ENCODE assay signal across 11 mouse cellular contexts in genomic region chr15:25858611-25859058, GRCm38 (mm10). TPM values are rescaled to one million over a fixed set of nuclear protein-coding genes. Genes with fewer than 3 reads are reported as not detected.
DNase-seq lines count a peak whose midpoint lies in the region; ATAC-seq lines count a peak whose summit lies in the region.
"Had no signal": no experiment of that assay in that cellular context is flagged by ENCODE, and none has a peak within 500 bp of the region (broad histone marks: within the 10 kb centered on the region; RNA-seq: fewer than 3 reads in every experiment).

No protein-coding gene starts in this region.

- no peaks in the 10 kb centered on the region for H3K27me3 ChIP-seq in liver, embryonic 11.5 days (replicated peaks; ENCODE audit: control insufficient read depth, insufficient read depth, low read length)
- H3K27me3 ChIP-seq in midbrain, embryonic 14.5 days (ENCODE audit: control insufficient read depth, insufficient read depth, low read length), result no peaks in the 10 kb centered on the region
- H3K27me3 ChIP-seq: hindbrain, embryonic 15.5 days; Patski had no signal

- H3K4me1 ChIP-seq in liver, embryonic 11.5 days (replicated peaks; ENCODE audit: control insufficient read depth, insufficient read depth, low read length), result no peaks in the 10 kb centered on the region
- H3K4me1 ChIP-seq in midbrain, embryonic 14.5 days (ENCODE audit: control insufficient read depth, insufficient read depth, low read length), result no peaks in the 10 kb centered on the region

- no peaks in the 10 kb centered on the region for H3K36me3 ChIP-seq in liver, embryonic 11.5 days (ENCODE audit: control insufficient read depth, insufficient read depth, low read length)
- no peaks in the 10 kb centered on the region for H3K36me3 ChIP-seq in midbrain, embryonic 14.5 days (ENCODE audit: control insufficient read depth, insufficient read depth, low read length)
- H3K36me3 ChIP-seq: hindbrain, embryonic 15.5 days; midbrain, embryonic 10.5 days had no signal

- H3K9ac ChIP-seq in liver, embryonic 11.5 days (ENCODE audit: low read depth, low read length), result no peak overlapping the region
- no peak overlapping the region for H3K9ac ChIP-seq in midbrain, embryonic 14.5 days (replicated peaks; ENCODE audit: low read length)
- H3K9ac ChIP-seq: hindbrain, embryonic 15.5 days had no signal

- no peak overlapping the region for H3K4me3 ChIP-seq in liver, embryonic 11.5 days (ENCODE audit: low read depth, low read length)
- no peak overlapping the region for H3K4me3 ChIP-seq in midbrain, embryonic 14.5 days (replicated peaks; ENCODE audit: low read depth, low read length)
- H3K4me3 ChIP-seq: hindbrain, embryonic 15.5 days; midbrain, embryonic 10.5 days had no signal

- 45% methylated on average over 12 of the region's 12 CpGs for WGBS in liver, embryonic 11.5 days
- 71% methylated on average over 11 of the region's 12 CpGs for whole genome bisulfite sequencing in midbrain, embryonic 14.5 days

- H3K4me2 ChIP-seq in liver, embryonic 11.5 days, result peak overlapping the region; percentile 22; the same call in 1 of the 2 replicates
- no peak overlapping the region for H3K4me2 ChIP-seq in midbrain, embryonic 14.5 days (ENCODE audit: low read length)
- H3K4me2 ChIP-seq: hindbrain, embryonic 15.5 days had no signal

- peak; percentile 9 to 23 for DNase-seq in CD8-positive naive resting alpha-beta T cell, adult 2 months (ENCODE audit: low read depth in 2 of 2, low spot score in 2 of 2)
- DNase-seq in induced T-regulatory cell, adult 2 months (ENCODE audit: low read depth), result peak; percentile 65
- no peak for DNase-seq in liver, embryonic 11.5 days (ENCODE audit: low spot score)
- peak; percentile 11 to 36 for DNase-seq in spleen, postnatal 10 days (ENCODE audit: low spot score in 2 of 2)
- no peak for DNase-seq in frontal cortex, postnatal 25 days (ENCODE audit: low spot score in 2 of 2)
- no peak for DNase-seq in heart, postnatal 25 days (ENCODE audit: low spot score)
- DNase-seq in midbrain, embryonic 14.5 days, result no peak
- DNase-seq in left cerebral cortex, adult 11 months (ENCODE audit: low spot score), result no peak

- ATAC-seq in liver, embryonic 11.5 days (replicated peaks; ENCODE audit: low FRiP score), result no peak
- ATAC-seq in midbrain, embryonic 14.5 days (ENCODE audit: low FRiP score, low TSS enrichment), result no peak
- ATAC-seq: Patski had no signal

- no peak overlapping the region for H3K27ac ChIP-seq in liver, embryonic 11.5 days (ENCODE audit: low read depth, low read length)
- H3K27ac ChIP-seq in midbrain, embryonic 14.5 days (replicated peaks; ENCODE audit: low read depth, low read length), result no peak overlapping the region
- H3K27ac ChIP-seq: hindbrain, embryonic 15.5 days; midbrain, embryonic 10.5 days had no signal

- intact Hi-C loops in heart, postnatal 25 days (cut with DNase I), result no loop called here

- H3K9me3 ChIP-seq in liver, embryonic 11.5 days (ENCODE audit: control insufficient read depth, low read length), result no peaks in the 10 kb centered on the region
- H3K9me3 ChIP-seq in midbrain, embryonic 14.5 days (ENCODE audit: control insufficient read depth, low read length), result no peaks in the 10 kb centered on the region
- H3K9me3 ChIP-seq: hindbrain, embryonic 15.5 days; midbrain, embryonic 10.5 days had no signal

RNA-seq across cellular contexts. Expression of gene Retreg1, which starts 15.7 kb away (rescaled TPM):
- polyA plus RNA-seq in liver, embryonic 11.5 days (2014; fragmentation: Nextera tagmentation; extraction: Ambion mirVana), result 1.2 and 1.3 TPM in 2 replicates
- total RNA-seq in heart, postnatal 25 days (2021), result 100 to 1,000 TPM; 206 to 227 TPM
- 13.6 and 16.7 TPM in 2 replicates for polyA plus RNA-seq in midbrain, embryonic 14.5 days (2014; fragmentation: Nextera tagmentation; extraction: Ambion mirVana)

Comparison
In these comparisons a context has a peak if more than half of its experiments do, and no peak if none do; other contexts are left out.
1. DNase-seq: peak in CD8-positive naive resting alpha-beta T cell, adult 2 months (2 of 2), induced T-regulatory cell, adult 2 months (single experiment) and spleen, postnatal 10 days (2 of 2); none in liver, embryonic 11.5 days (single experiment), frontal cortex, postnatal 25 days (0 of 2), heart, postnatal 25 days (single experiment), midbrain, embryonic 14.5 days (single experiment) and left cerebral cortex, adult 11 months (single experiment).